7 mouse cellular contexts compared by ENCODE assay signal in the genomic region with DNA sequence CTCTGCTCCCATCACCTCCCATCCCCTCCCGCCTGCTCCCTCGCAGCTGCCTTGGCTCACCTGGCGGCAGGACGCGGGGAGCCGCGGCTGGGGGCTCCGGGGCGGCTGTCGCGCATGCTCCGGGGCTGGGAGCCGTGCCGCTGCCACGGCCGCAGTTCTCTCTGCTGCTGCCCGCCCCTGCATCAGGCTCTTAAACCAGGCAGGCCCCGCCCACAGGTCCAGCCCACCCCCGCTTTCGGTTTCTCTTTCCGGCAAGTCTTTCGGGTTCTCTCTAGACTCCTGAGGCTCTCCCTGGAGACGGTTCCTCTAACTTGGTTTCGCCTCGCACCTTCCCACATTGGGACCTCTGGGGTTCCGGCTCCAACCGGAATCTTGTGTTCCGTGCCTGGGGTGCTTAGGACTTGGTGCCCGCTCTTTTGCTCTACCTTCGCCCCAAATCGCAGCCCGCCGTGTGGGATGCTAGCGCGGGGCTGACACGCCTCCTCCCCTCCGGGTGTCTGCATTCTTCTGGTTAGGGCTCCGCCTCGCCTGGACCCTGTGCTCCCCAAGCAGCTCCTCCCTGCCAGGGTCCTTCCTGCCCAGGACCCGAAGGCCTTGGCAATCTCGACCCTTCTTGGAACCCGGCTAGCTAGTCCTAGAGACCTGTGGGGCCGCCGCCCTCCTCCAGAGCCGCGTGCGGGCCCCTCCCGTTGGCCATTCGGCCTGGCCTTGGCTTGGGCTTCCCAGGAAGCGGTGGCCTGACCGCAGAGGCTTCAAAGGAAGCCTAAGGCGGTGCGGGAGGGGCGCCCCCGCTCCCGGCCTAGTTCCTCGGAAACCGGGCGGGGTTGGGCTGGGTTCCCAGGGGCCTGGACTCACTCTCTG. TPM values are rescaled to one million over a fixed set of nuclear protein-coding genes. Genes with fewer than 3 reads are reported as not detected.
DNase-seq lines count a peak whose midpoint lies in the region; ATAC-seq and TF ChIP-seq lines count a peak whose summit lies in the region.

A gene (minus strand): TSS at position 166 of the 861 bp plus-strand sequence.

- H3K4me2 ChIP-seq in intestine, embryonic 15.5 days (replicated peaks): peak within 1 kb of the TSS; percentile 91
- H3K4me2 ChIP-seq in midbrain, embryonic 12.5 days (replicated peaks): peak within 1 kb of the TSS; percentile 99

- intact Hi-C loops in gastrocnemius, postnatal 36 days (cut with DNase I): loop anchor here (2.0 to 5.0 kb wide), 3 partner anchors 47 to 215 kb away; no protein-coding TSS in a partner anchor
- intact Hi-C loops in left cerebral cortex, postnatal 4 days (cut with DNase I): loop anchor here (5.0 to 10.0 kb wide), 2 partner anchors 121 to 213 kb away; no protein-coding TSS in a partner anchor

- H3K27me3 ChIP-seq in intestine, embryonic 15.5 days (replicated peaks): no peaks in the 10 kb centered on the region
- H3K27me3 ChIP-seq in midbrain, embryonic 12.5 days: peaks cover 27% of the 10 kb centered on the region
- no peaks in the 10 kb centered on the region for H3K27me3 ChIP-seq in small intestine, adult 2 months (ENCODE audit: control insufficient read depth, insufficient read depth, low read length)

- H3K9me3 ChIP-seq in intestine, embryonic 15.5 days: no peaks in the 10 kb centered on the region
- no peaks in the 10 kb centered on the region for H3K9me3 ChIP-seq in midbrain, embryonic 12.5 days

- H3K36me3 ChIP-seq in intestine, embryonic 15.5 days: no peaks in the 10 kb centered on the region
- H3K36me3 ChIP-seq in midbrain, embryonic 12.5 days: no peaks in the 10 kb centered on the region
- H3K36me3 ChIP-seq in small intestine, adult 2 months (ENCODE audit: control insufficient read depth, insufficient read depth, low read length): peaks cover 6% of the 10 kb centered on the region

- TF ChIP-seq POLR2A in small intestine, adult 2 months (IDR thresholded peaks at IDR 0.05; ENCODE audit: low read depth, low read length): peak; percentile 99

- peaks cover 39% of the 10 kb centered on the region for H3K4me1 ChIP-seq in intestine, embryonic 15.5 days (replicated peaks)
- H3K4me1 ChIP-seq in midbrain, embryonic 12.5 days: peaks cover 28% of the 10 kb centered on the region
- peaks cover 24% of the 10 kb centered on the region for H3K4me1 ChIP-seq in small intestine, adult 2 months (ENCODE audit: control insufficient read depth, insufficient read depth, insufficient read length, low read length)

- WGBS in intestine, embryonic 15.5 days: under 1% methylated on average over 58 of the region's 59 CpGs
- WGBS in midbrain, embryonic 12.5 days: under 1% methylated on average over 58 of the region's 59 CpGs
- under 1% methylated on average over 59 of the region's 59 CpGs for WGBS in small intestine, adult 2 months

- DNase-seq in adrenal gland, adult 8-10 months: peak; percentile 81
- peak; percentile 85 for DNase-seq in embryo, embryonic 11.5 days (ENCODE audit: low read depth, low spot score)
- DNase-seq in gastrocnemius, postnatal 36 days: peak; percentile 82 to 86
- peak; percentile 88 for DNase-seq in left cerebral cortex, postnatal 4 days

- peak within 1 kb of the TSS; percentile 99 for H3K27ac ChIP-seq in intestine, embryonic 15.5 days
- H3K27ac ChIP-seq in midbrain, embryonic 12.5 days (replicated peaks): peak within 1 kb of the TSS; percentile 84
- H3K27ac ChIP-seq in small intestine, adult 2 months (ENCODE audit: insufficient read depth, low read depth, low read length): peak within 1 kb of the TSS; percentile 98

- no peak for TF ChIP-seq CTCF in small intestine, adult 2 months (IDR thresholded peaks at IDR 0.05; ENCODE audit: extremely low read depth, insufficient read length, insufficient replicate concordance, low read depth, low read length)

- ATAC-seq in intestine, embryonic 15.5 days: peak; percentile 91
- peak; percentile 87 for ATAC-seq in midbrain, embryonic 12.5 days (ENCODE audit: low FRiP score, low read depth)

- peak within 1 kb of the TSS; percentile 71 for H3K9ac ChIP-seq in intestine, embryonic 15.5 days
- H3K9ac ChIP-seq in midbrain, embryonic 12.5 days (replicated peaks): peak within 1 kb of the TSS; percentile 69

- peak within 1 kb of the TSS; percentile 83 for H3K4me3 ChIP-seq in intestine, embryonic 15.5 days (replicated peaks)
- peak within 1 kb of the TSS; percentile 70 for H3K4me3 ChIP-seq in midbrain, embryonic 12.5 days
- H3K4me3 ChIP-seq in small intestine, adult 2 months (ENCODE audit: low read depth, low read length): peak within 1 kb of the TSS; percentile 75

RNA-seq across cellular contexts. Expression of the gene that starts here (rescaled TPM):
- total RNA-seq in adrenal gland, adult 8-10 months (2022): 10 to 100 TPM in 1 of 4 experiments, 1 to 10 TPM in 3; 2.9 to 14.3 (median 4.2) TPM
- under 1 TPM; 0.51 to 0.52 TPM for total RNA-seq in gastrocnemius, postnatal 36 days (2021)
- 5.7 and 6.9 TPM in 2 replicates for polyA plus RNA-seq in intestine, embryonic 15.5 days (2015; fragmentation: Nextera tagmentation; extraction: Ambion mirVana)
- total RNA-seq in left cerebral cortex, postnatal 4 days (2021): 1 to 10 TPM; 1.9 to 2.0 TPM
- 2.5 and 3.4 TPM in 2 replicates for polyA plus RNA-seq in midbrain, embryonic 12.5 days (2016; fragmentation: Nextera tagmentation; extraction: Ambion mirVana)
- 11.3 and 33.6 TPM in 2 replicates for polyA plus RNA-seq in small intestine, adult 2 months (2012; rRNA removed)

Comparison
In these comparisons a context has a peak if more than half of its experiments do, and no peak if none do; other contexts are left out.
1. Peak in every context shown above with its lines: DNase-seq, ATAC-seq, H3K4me3 ChIP-seq and H3K27ac ChIP-seq.
2. Peak in DNase-seq in gastrocnemius, postnatal 36 days; RNA of the gene not detected or under 1 TPM.